Mouse (Mus musculus) CD4-positive, CD25-positive, alpha-beta regulatory T cell (primary cell): ENCODE results near the gene Fxyd2. TPM values are rescaled to one million over a fixed set of nuclear protein-coding genes. Genes with fewer than 3 reads are reported as not detected.

ENCODE experiments used
- polyA plus RNA-seq: library from polyadenylated mRNA; unstranded; fragments of 100-300 nt; shearing (Covaris generic); gene quantifications from one replicate; pipeline ENCODE4 v1.2.1, GENCODE M21; 2017

The Fxyd2 gene
- not detected for polyA plus RNA-seq

GRCm38 (mm10) chr9:45399434-45399833 is at the start of gene Fxyd2:
TSS of gene Fxyd2 (plus strand) at chr9:45399669.

GRCm38 (mm10) chr9:45370117-45370561 is 29.3 kb upstream of the Fxyd2 start, which contains the start of gene Fxyd6:
TSS of gene Fxyd6 (plus strand) at chr9:45370185.

GRCm38 (mm10) chr9:45426456-45426855 is 27.0 kb downstream of the Fxyd2 start, which contains the start of gene Dscaml1:
TSS of gene Dscaml1 (plus strand) at chr9:45426628.

Other genes starting within 250 kb of the Fxyd2 start
- gene BC049352, start 217.7 kb upstream of the Fxyd2 start, polyA plus RNA-seq, result 1.2 TPM
- not detected for gene Tmprss4, start 195.6 kb upstream of the Fxyd2 start, polyA plus RNA-seq
- gene Il10ra, start 130.5 kb upstream of the Fxyd2 start, polyA plus RNA-seq, result 65.2 TPM
- gene Tmprss13, start 80.6 kb upstream of the Fxyd2 start, polyA plus RNA-seq, result 0.53 TPM
- gene Fxyd6, start 29.5 kb upstream of the Fxyd2 start, polyA plus RNA-seq, result not detected
- 0.18 TPM for gene Dscaml1, start 27.0 kb downstream of the Fxyd2 start, polyA plus RNA-seq